Mouse (Mus musculus) kidney, adult 2 months (tissue): ENCODE data around the gene Dcaf4. TPM values are rescaled to one million over a fixed set of nuclear protein-coding genes. Genes with fewer than 3 reads are reported as not detected.

Experiments used
- DNase-seq: peaks from one replicate; pipeline ENCODE4 v3.0.0; 2021
- H3K27ac ChIP-seq: fragments of 200-500 bp; 2 replicates; pipeline ENCODE4 v1.5.1; 2012; ENCODE audit warnings: low read depth, low read length, control low read depth, inconsistent platforms; ENCODE audit not compliant: insufficient read depth
- H3K27me3 ChIP-seq: fragments of 200-500 bp; replicated peaks from 2 replicates; pipeline ENCODE4 v1.6.1; 2012; ENCODE audit warnings: mild to moderate bottlenecking, moderate library complexity, low read length, inconsistent platforms; ENCODE audit not compliant: control insufficient read depth, insufficient read depth
- H3K36me3 ChIP-seq: fragments of 200-500 bp; 2 replicates; pipeline ENCODE4 v1.6.1; 2012; ENCODE audit warnings: mild to moderate bottlenecking, moderate library complexity, low read length, inconsistent platforms; ENCODE audit not compliant: control insufficient read depth, insufficient read depth
- H3K4me1 ChIP-seq: fragments of 200-500 bp; 2 replicates; pipeline ENCODE4 v1.6.1; 2011; ENCODE audit warnings: low read length; ENCODE audit not compliant: control insufficient read depth, insufficient read depth
- H3K4me3 ChIP-seq: fragments of 200-500 bp; 2 replicates; pipeline ENCODE4 v1.5.1; 2011; ENCODE audit warnings: mild to moderate bottlenecking, low read depth, low read length, control low read depth; ENCODE audit not compliant: insufficient read depth
- CTCF ChIP-seq: fragments of 200-500 bp; conservative IDR thresholded peaks from 2 replicates; pipeline ENCODE4 v1.5.1; 2011; ENCODE audit warnings: low read depth, mild to moderate bottlenecking, control low read depth, low read length, moderate library complexity, mixed read lengths; ENCODE audit not compliant: insufficient read depth, insufficient read length
- POLR2A ChIP-seq: fragments of 200-500 bp; IDR thresholded peaks from one replicate; pipeline ENCODE4 v1.6.1; 2011; ENCODE audit warnings: low read depth, low read length, control low read depth
- WGBS: fragments of 180-500 bp; shearing (Covaris S2); methylation state at CpG from one replicate; pipeline ENCODE4 v1.1.7; 2018; 5-methylcytosine and 5-hydroxymethylcytosine counted together
- polyA plus RNA-seq: library from polyadenylated mRNA; depleted of rRNA; stranded (reverse); fragments of >200 nt; gene quantifications from 2 replicates; pipeline ENCODE4 v1.2.3, GENCODE M21; 2012; rRNA removed

Dcaf4 gene
- 11.2 and 12.5 TPM in 2 replicates for polyA plus RNA-seq

DNA sequence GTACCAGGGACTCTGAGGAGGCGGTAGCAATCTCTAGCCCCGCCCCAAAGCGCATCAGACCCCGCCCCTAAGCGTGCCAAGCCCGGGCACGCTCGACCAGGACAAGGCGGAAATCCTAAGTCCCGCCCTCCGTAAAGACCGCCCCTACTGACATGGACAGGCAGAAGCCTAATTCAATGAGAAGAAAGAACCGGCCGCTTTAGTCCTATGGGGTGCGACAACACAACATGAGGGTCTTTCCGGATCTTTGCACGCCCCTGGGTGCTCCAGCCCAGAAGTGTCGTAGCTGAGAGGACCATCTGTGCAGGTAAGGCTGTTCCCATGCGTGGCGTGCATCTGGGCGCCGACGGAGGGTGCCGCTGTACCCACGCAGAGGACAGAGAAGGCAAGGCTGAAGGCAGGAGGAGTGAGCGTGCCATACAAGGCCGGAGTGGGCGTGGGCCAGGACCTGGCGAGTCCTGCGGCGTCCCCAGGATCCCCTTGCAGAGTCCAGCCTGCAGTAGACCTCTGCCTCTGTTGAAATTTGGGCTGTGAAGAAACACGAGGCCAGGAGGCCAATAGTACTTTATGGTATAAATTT is at the start of gene Dcaf4:
Gene Dcaf4 (plus strand): TSS at position 156 of the 580 bp plus-strand sequence.
- TF ChIP-seq POLR2A (no peak), CTCF (peak; percentile 33)
- Histone ChIP-seq H3K4me3 (peak within 1 kb of the TSS; percentile 90), H3K4me1 (no peaks in the 10 kb centered on the region), H3K27me3 (no peaks in the 10 kb centered on the region), H3K36me3 (no peaks in the 10 kb centered on the region), H3K27ac (no peak within 1 kb of the TSS)
- WGBS: under 1% methylated on average over 32 of the region's 32 CpGs
- peak; percentile 99 for DNase-seq

DNA sequence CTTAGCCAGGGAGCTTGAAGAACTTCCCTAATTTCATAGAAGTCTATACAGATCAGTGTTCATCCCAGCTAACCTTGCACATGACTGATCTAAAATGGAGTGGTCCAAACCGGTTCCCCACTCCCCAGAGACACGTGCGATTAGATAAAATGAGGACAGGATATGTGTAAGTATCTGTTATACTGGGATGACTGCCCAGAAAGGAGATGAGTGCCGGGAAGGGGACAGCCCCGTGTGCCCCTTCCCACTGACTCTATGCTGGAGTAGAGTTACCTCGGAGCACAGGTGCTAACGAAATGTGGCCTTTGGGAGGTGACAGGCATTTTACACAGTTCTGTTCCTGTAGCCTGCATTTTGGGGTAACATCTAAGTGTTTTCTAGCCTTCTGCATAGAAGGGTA is 48.5 kb upstream of the Dcaf4 start:
- Histone ChIP-seq H3K36me3 (no peaks in the 10 kb centered on the region), H3K4me1 (no peaks in the 10 kb centered on the region), H3K27me3 (no peaks in the 10 kb centered on the region), H3K27ac (no peak overlapping the region), H3K4me3 (no peak overlapping the region)
- no peak for TF ChIP-seq POLR2A
- no peak for TF ChIP-seq CTCF
- 75% methylated on average over 7 of the region's 7 CpGs for WGBS
- DNase-seq: no peak

- DNase-seq: no peak
- no peaks in the 10 kb centered on the region for H3K36me3 ChIP-seq
- H3K27me3 ChIP-seq: no peaks in the 10 kb centered on the region
- H3K27ac ChIP-seq: no peak overlapping the region
- 35% methylated on average over 5 of the region's 5 CpGs for WGBS
- no peaks in the 10 kb centered on the region for H3K4me1 ChIP-seq
- TF ChIP-seq POLR2A (no peak), CTCF (no peak)
- no peak overlapping the region for H3K4me3 ChIP-seq
Measured at GRCm38 (mm10) chr12:83473987-83474600, 46.2 kb upstream of the Dcaf4 start.

DNA sequence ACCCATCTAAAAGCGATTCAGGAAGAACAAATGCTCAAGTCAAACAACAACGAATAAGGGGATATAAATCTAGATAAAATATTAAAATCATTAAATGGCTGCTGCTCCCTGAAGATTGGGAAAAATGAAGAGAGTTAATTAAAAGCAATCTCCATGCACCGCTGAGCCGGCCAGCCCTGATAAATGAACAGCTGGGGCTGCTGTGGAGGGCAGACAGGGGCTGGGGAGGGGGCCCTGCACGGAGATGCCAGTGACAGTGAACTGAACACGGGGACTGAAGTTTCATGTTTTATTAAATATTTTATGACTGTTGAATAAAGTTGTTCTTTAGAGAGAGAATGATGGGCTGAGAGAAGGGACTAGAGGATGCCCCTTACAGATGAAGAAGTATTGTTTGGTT is 44.8 kb upstream of the Dcaf4 start:
- no peak for TF ChIP-seq CTCF
- Histone ChIP-seq H3K4me1 (no peaks in the 10 kb centered on the region), H3K27ac (no peak overlapping the region), H3K27me3 (no peaks in the 10 kb centered on the region), H3K4me3 (no peak overlapping the region), H3K36me3 (no peaks in the 10 kb centered on the region)
- WGBS: 33% methylated on average over 6 of the region's 6 CpGs
- DNase-seq: no peak

GRCm38 (mm10) chr12:83476277-83476676 is 44.0 kb upstream of the Dcaf4 start:
- no peaks in the 10 kb centered on the region for H3K4me1 ChIP-seq
- no peaks in the 10 kb centered on the region for H3K27me3 ChIP-seq
- no peak overlapping the region for H3K4me3 ChIP-seq
- no peak overlapping the region for H3K27ac ChIP-seq
- no peak for DNase-seq
- TF ChIP-seq POLR2A: no peak
- no peak for TF ChIP-seq CTCF
- WGBS: 87% methylated on average over 10 of the region's 10 CpGs
- H3K36me3 ChIP-seq: no peaks in the 10 kb centered on the region

GRCm38 (mm10) chr12:83479140-83479539 is 41.1 kb upstream of the Dcaf4 start:
- DNase-seq: no peak
- 92% methylated on average over 1 of the region's 1 CpGs for WGBS
- H3K27me3 ChIP-seq: no peaks in the 10 kb centered on the region
- no peaks in the 10 kb centered on the region for H3K36me3 ChIP-seq
- H3K27ac ChIP-seq: no peak overlapping the region
- no peak overlapping the region for H3K4me3 ChIP-seq
- no peaks in the 10 kb centered on the region for H3K4me1 ChIP-seq
- TF ChIP-seq POLR2A: no peak
- no peak for TF ChIP-seq CTCF

GRCm38 (mm10) chr12:83479818-83480401 is 40.4 kb upstream of the Dcaf4 start:
- no peak overlapping the region for H3K27ac ChIP-seq
- no peaks in the 10 kb centered on the region for H3K4me1 ChIP-seq
- TF ChIP-seq CTCF (no peak), POLR2A (no peak)
- H3K36me3 ChIP-seq: no peaks in the 10 kb centered on the region
- no peak for DNase-seq
- H3K27me3 ChIP-seq: no peaks in the 10 kb centered on the region
- 77% methylated on average over 7 of the region's 7 CpGs for whole genome bisulfite sequencing
- no peak overlapping the region for H3K4me3 ChIP-seq

DNA sequence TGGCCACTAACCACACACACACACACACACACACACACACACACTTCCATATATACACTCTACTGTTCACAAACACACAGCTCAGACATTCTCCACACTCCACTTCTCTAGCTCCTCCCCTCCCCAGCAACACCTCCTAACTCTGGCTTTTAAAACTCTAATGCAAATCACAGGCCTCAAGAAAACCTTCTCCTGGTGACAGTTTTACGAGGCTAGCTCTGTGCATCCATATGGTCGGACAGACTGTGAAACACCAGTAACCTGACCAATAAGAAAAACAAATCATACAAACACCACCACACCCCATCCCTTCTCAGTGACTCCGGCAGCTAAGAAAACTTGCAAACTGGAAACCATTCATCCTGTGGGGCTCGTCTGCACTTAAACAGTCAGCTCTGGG is 38.8 kb upstream of the Dcaf4 start:
- 66% methylated on average over 4 of the region's 4 CpGs for WGBS
- TF ChIP-seq POLR2A (no peak), CTCF (no peak)
- H3K27ac ChIP-seq: no peak overlapping the region
- DNase-seq: no peak
- H3K27me3 ChIP-seq: no peaks in the 10 kb centered on the region
- H3K4me3 ChIP-seq: no peak overlapping the region
- H3K36me3 ChIP-seq: no peaks in the 10 kb centered on the region
- no peaks in the 10 kb centered on the region for H3K4me1 ChIP-seq
